8 mouse cellular contexts compared by ENCODE assay signal in the genomic region with DNA sequence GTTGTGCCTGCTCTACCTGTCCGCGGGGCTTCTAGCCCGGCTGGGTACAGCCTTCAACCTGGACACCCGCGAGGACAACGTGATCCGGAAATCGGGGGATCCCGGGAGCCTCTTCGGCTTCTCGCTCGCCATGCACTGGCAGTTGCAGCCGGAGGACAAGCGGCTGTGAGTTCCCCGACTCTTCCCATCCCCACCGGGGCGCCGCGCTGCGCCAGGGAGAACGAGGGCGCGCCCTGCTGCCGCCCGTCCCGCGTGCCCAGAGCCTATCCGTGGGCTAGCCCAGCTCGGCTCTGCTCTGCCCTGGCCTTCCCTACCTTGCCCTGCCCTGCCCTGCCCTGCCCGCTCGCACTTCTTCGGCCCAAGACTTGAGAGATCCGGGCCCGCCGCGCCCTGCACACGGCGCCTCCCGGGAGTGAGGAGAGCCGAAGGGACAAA. TPM values are rescaled to one million over a fixed set of nuclear protein-coding genes. Genes with fewer than 3 reads are reported as not detected.
DNase-seq lines count a peak whose midpoint lies in the region; ATAC-seq lines count a peak whose summit lies in the region.

No protein-coding gene starts in this region.

- ATAC-seq in embryonic facial prominence, embryonic 12.5 days (ENCODE audit: insufficient number of reproducible peaks, insufficient read depth, low FRiP score, low TSS enrichment): peak; percentile 70
- peak; percentile 46; the same call in 1 of the 2 replicates for ATAC-seq in limb, embryonic 11.5 days (ENCODE audit: insufficient number of reproducible peaks, low FRiP score, low TSS enrichment, low read depth)
- peak; percentile 86 for ATAC-seq in midbrain, embryonic 13.5 days

- H3K36me3 ChIP-seq in embryonic facial prominence, embryonic 12.5 days: no peaks in the 10 kb centered on the region
- H3K36me3 ChIP-seq in limb, embryonic 11.5 days (ENCODE audit: control insufficient read depth, insufficient read depth, low read length): no peaks in the 10 kb centered on the region
- H3K36me3 ChIP-seq in midbrain, embryonic 13.5 days: no peaks in the 10 kb centered on the region

- peak overlapping the region; percentile 68 for H3K9ac ChIP-seq in embryonic facial prominence, embryonic 12.5 days
- peak overlapping the region; percentile 66 for H3K9ac ChIP-seq in limb, embryonic 11.5 days (ENCODE audit: low read length)
- H3K9ac ChIP-seq in midbrain, embryonic 13.5 days (replicated peaks): peak overlapping the region; percentile 80

- peaks cover 15% of the 10 kb centered on the region for H3K27me3 ChIP-seq in embryonic facial prominence, embryonic 12.5 days
- H3K27me3 ChIP-seq in limb, embryonic 11.5 days (ENCODE audit: control insufficient read depth, insufficient read depth, low read length): peaks cover 14% of the 10 kb centered on the region
- peaks cover 25% of the 10 kb centered on the region for H3K27me3 ChIP-seq in midbrain, embryonic 13.5 days

- H3K4me2 ChIP-seq in embryonic facial prominence, embryonic 12.5 days (replicated peaks): peak overlapping the region; percentile 96
- H3K4me2 ChIP-seq in limb, embryonic 11.5 days (ENCODE audit: low read depth, severe bottlenecking): peak overlapping the region; percentile 97
- peak overlapping the region; percentile 96 for H3K4me2 ChIP-seq in midbrain, embryonic 13.5 days (replicated peaks)

- peak overlapping the region; percentile 73 for H3K27ac ChIP-seq in embryonic facial prominence, embryonic 12.5 days
- peak overlapping the region; percentile 52; the same call in 1 of the 2 replicates for H3K27ac ChIP-seq in limb, embryonic 11.5 days (replicated peaks; ENCODE audit: low read depth, low read length)
- peak overlapping the region; percentile 56 for H3K27ac ChIP-seq in midbrain, embryonic 13.5 days

- intact Hi-C loops in heart, postnatal 36 days (cut with DNase I): loop anchor here (5.0 kb wide), 2 partner anchors 70 to 115 kb away; no protein-coding TSS in a partner anchor

- DNase-seq in heart, adult 8-10 months (ENCODE audit: low spot score): peak; percentile 48
- no peak for DNase-seq in heart, postnatal 36 days
- peak; percentile 70 for DNase-seq in ZHBTc4 (ENCODE audit: low read depth, low spot score)
- peak; percentile 58 for DNase-seq in heart, postnatal 4 days
- peak; percentile 74 for DNase-seq in limb, embryonic 11.5 days (ENCODE audit: low spot score)
- DNase-seq in thymus, postnatal 10 days (ENCODE audit: low spot score in 2 of 2): peak; percentile 60 to 66

- WGBS in embryonic facial prominence, embryonic 12.5 days: under 1% methylated on average over 40 of the region's 40 CpGs
- under 1% methylated on average over 39 of the region's 40 CpGs for WGBS in limb, embryonic 11.5 days
- under 1% methylated on average over 40 of the region's 40 CpGs for WGBS in midbrain, embryonic 13.5 days

- peak overlapping the region; percentile 75 for H3K4me3 ChIP-seq in embryonic facial prominence, embryonic 12.5 days
- peak overlapping the region; percentile 64 for H3K4me3 ChIP-seq in limb, embryonic 11.5 days (ENCODE audit: low read depth, low read length)
- peak overlapping the region; percentile 78 for H3K4me3 ChIP-seq in midbrain, embryonic 13.5 days (replicated peaks)

- H3K4me1 ChIP-seq in embryonic facial prominence, embryonic 12.5 days: peaks cover 6% of the 10 kb centered on the region; the same call in 1 of the 2 replicates
- 0 out of 2 replicates have a peak, but pooled peaks cover 5% of the 10 kb centered on the region for H3K4me1 ChIP-seq in limb, embryonic 11.5 days (ENCODE audit: control insufficient read depth, insufficient read depth, low read length)
- peaks cover 19% of the 10 kb centered on the region for H3K4me1 ChIP-seq in midbrain, embryonic 13.5 days (replicated peaks)

- H3K9me3 ChIP-seq in embryonic facial prominence, embryonic 12.5 days: no peaks in the 10 kb centered on the region
- no peaks in the 10 kb centered on the region for H3K9me3 ChIP-seq in limb, embryonic 11.5 days (ENCODE audit: control insufficient read depth, low read length)
- H3K9me3 ChIP-seq in midbrain, embryonic 13.5 days: no peaks in the 10 kb centered on the region

RNA-seq across cellular contexts. Expression of a gene that starts 41.8 kb away (rescaled TPM):
- total RNA-seq in heart, adult 8-10 months (2022): 10 to 100 TPM; 29.1 to 67.1 (median 46.3) TPM
- 10 to 100 TPM; 44.4 to 61.9 TPM for total RNA-seq in heart, postnatal 36 days (2021)
- 39.8 and 43.4 TPM in 2 replicates for polyA plus RNA-seq in embryonic facial prominence, embryonic 12.5 days (2016; fragmentation: Nextera tagmentation; extraction: Ambion mirVana)
- 100 to 1,000 TPM; 104 to 114 TPM for total RNA-seq in heart, postnatal 4 days (2021)
- polyA plus RNA-seq in limb, embryonic 11.5 days (2014; fragmentation: Nextera tagmentation; extraction: Ambion mirVana): 28.0 and 31.2 TPM in 2 replicates
- polyA plus RNA-seq in midbrain, embryonic 13.5 days (2015; fragmentation: Nextera tagmentation; extraction: Ambion mirVana): 17.6 and 19.6 TPM in 2 replicates

Comparison
In these comparisons a context has a peak if more than half of its experiments do, and no peak if none do; other contexts are left out.
1. DNase-seq: peak in heart, adult 8-10 months (single experiment), ZHBTc4 (single experiment), heart, postnatal 4 days (single experiment), limb, embryonic 11.5 days (single experiment) and thymus, postnatal 10 days (2 of 2); none in heart, postnatal 36 days (0 of 2).
2. Peak in every context shown above with its lines, with median percentiles within 50 percentile points of each other: ATAC-seq, H3K27ac ChIP-seq, H3K4me2 ChIP-seq, H3K4me3 ChIP-seq and H3K9ac ChIP-seq.